Mouse (Mus musculus): ENCODE results near the gene Gne.

DNA sequence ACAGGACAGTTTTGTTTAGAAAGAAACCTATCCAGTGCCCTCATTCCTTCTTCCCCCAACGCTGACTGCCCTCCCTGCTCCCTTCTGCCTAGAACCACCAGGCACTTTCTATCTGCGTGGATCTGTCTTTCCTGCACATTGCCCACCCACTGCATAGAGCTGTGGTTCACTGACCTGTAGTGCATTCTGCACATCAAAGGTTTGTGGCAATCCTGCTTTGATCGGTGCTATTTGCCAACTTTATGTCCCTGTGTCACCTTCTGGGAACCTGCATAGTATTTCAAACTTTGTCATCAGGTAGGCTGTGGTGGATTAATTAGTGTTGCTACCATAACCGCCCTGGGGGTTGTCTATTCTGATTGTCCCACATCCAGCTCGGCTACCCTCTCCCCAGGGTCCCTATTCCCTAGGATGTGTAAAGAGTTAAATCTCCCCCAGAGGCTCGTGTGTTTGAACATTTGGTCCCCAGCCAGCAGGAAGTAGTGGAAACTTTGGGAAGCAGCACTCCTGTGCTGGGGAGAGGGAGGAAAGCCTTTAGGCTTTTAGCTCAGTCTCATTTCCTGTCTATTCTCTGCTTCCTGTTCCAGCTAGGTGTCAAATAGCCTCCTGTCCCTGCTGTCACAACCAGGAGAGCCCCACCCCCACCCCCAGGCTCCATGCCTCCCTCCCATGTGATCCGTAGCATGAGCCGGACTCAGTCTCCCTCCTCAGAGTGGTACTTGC, 20.4 kb upstream of the Gne start:
- no peak for TF ChIP-seq CTCF (IDR thresholded peaks at IDR 0.05; ENCODE audit: low read depth, low read length)
- no peak for TF ChIP-seq POLR2A (IDR thresholded peaks at IDR 0.05; ENCODE audit: borderline replicate concordance, low read depth, low read length)
